Mouse (Mus musculus) kidney, postnatal 0 days (tissue): Measurements from ENCODE around the gene Phactr2. TPM values are rescaled to one million over a fixed set of nuclear protein-coding genes. Genes with fewer than 3 reads are reported as not detected.

Experiments used
- ATAC-seq: fragments of 200-750 bp; cut with Nextera tagmentation; replicated peaks from 2 replicates; pipeline ENCODE4 v1.8.0; 2017; ENCODE audit warnings: low read depth, moderate number of reproducible peaks, moderate TSS enrichment, moderate library complexity; ENCODE audit not compliant: low FRiP score
- DNase-seq: peaks from one replicate; pipeline ENCODE4 v3.0.0-alpha.2; 2016; ENCODE audit warnings: low spot score
- H3K27ac ChIP-seq: fragments of 300-500 bp; sonication (generic); 2 replicates; pipeline ENCODE4 v1.5.1; 2014; ENCODE audit warnings: mild to moderate bottlenecking
- H3K27me3 ChIP-seq: fragments of 300-500 bp; sonication (generic); 2 replicates; pipeline ENCODE4 v1.6.1; 2014; ENCODE audit warnings: low read length, mixed read lengths; ENCODE audit not compliant: insufficient read depth
- H3K36me3 ChIP-seq: fragments of 300-500 bp; sonication (generic); 2 replicates; pipeline ENCODE4 v1.6.1; 2014; ENCODE audit warnings: low read length, mixed read lengths; ENCODE audit not compliant: insufficient read depth
- H3K4me1 ChIP-seq: fragments of 300-500 bp; sonication (generic); replicated peaks from 2 replicates; pipeline ENCODE4 v1.6.1; 2014; ENCODE audit warnings: antibody characterized with exemption, low read length, mixed read lengths; ENCODE audit not compliant: insufficient read depth
- H3K4me2 ChIP-seq: fragments of 300-500 bp; sonication (generic); 2 replicates; pipeline ENCODE4 v1.6.1; 2014; ENCODE audit warnings: mild to moderate bottlenecking, low read length, moderate library complexity, mixed read lengths
- H3K4me3 ChIP-seq: fragments of 300-500 bp; sonication (generic); replicated peaks from 2 replicates; pipeline ENCODE4 v1.5.1; 2014; ENCODE audit warnings: low read depth, low read length
- H3K9ac ChIP-seq: fragments of 300-500 bp; sonication (generic); 2 replicates; pipeline ENCODE4 v1.6.1; 2014; ENCODE audit warnings: low read depth, low read length
- H3K9me3 ChIP-seq: fragments of 300-500 bp; sonication (generic); replicated peaks from 2 replicates; pipeline ENCODE4 v1.6.1; 2016; ENCODE audit warnings: low read length, inconsistent platforms, mixed read lengths
- CTCF ChIP-seq: IDR thresholded peaks from 2 replicates; pipeline ENCODE4 v1.5.1; 2016; ENCODE audit warnings: antibody characterized with exemption, low read depth, mild to moderate bottlenecking, moderate library complexity
- WGBS: fragments of 180-500 bp; shearing (Covaris S2); extraction: QIAGEN DNeasy Blood & Tissue Kit; methylation state at CpG from one replicate; pipeline ENCODE4 v1.1.7; 2014; 5-methylcytosine and 5-hydroxymethylcytosine counted together
- polyA plus RNA-seq: library from polyadenylated mRNA; unstranded; fragments of >200 nt; fragmentation: Nextera tagmentation; extraction: Ambion mirVana; gene quantifications from 2 replicates; pipeline ENCODE4 v1.2.1, GENCODE M21; 2015

Gene Phactr2
- polyA plus RNA-seq, 1 experiment from 2014 or later = 26.4 TPM

- no peak overlapping the region for H3K4me2 ChIP-seq
- H3K27ac ChIP-seq = no peak overlapping the region
- ATAC-seq = no peak
- H3K36me3 ChIP-seq = no peaks in the 10 kb centered on the region
- H3K4me3 ChIP-seq = no peak overlapping the region
- H3K4me1 ChIP-seq = 0 out of 2 replicates have a peak, but pooled peaks cover 3% of the 10 kb centered on the region
- no peak overlapping the region for H3K9ac ChIP-seq
- H3K27me3 ChIP-seq = no peaks in the 10 kb centered on the region
- no peak for TF ChIP-seq CTCF
- WGBS = 77% methylated on average over 7 of the region's 7 CpGs
- DNase-seq = no peak
- H3K9me3 ChIP-seq = no peaks in the 10 kb centered on the region
These were observed 203.9 kb downstream of the Phactr2 start for GRCm38 (mm10) chr10:13270270-13270669.

- Histone ChIP-seq H3K9me3 (no peaks in the 10 kb centered on the region), H3K9ac (no peak overlapping the region), H3K36me3 (0 out of 2 replicates have a peak, but pooled peaks cover 5% of the 10 kb centered on the region), H3K4me2 (no peak overlapping the region), H3K27me3 (no peaks in the 10 kb centered on the region), H3K4me1 (peaks cover 10% of the 10 kb centered on the region), H3K4me3 (no peak overlapping the region), H3K27ac (no peak overlapping the region)
- TF ChIP-seq CTCF = no peak
- no peak for DNase-seq
- 89% methylated on average over 3 of the region's 3 CpGs for WGBS
- no peak for ATAC-seq
These were observed 215.0 kb downstream of the Phactr2 start for GRCm38 (mm10) chr10:13259251-13259650.

- DNase-seq (peak; percentile 73), ATAC-seq (0 out of 2 replicates have a peak, but pooled peaks have one; percentile 17)
- no peak overlapping the region for H3K4me3 ChIP-seq
- H3K4me2 ChIP-seq = no peak overlapping the region
- no peaks in the 10 kb centered on the region for H3K9me3 ChIP-seq
- H3K27me3 ChIP-seq = no peaks in the 10 kb centered on the region
- TF ChIP-seq CTCF = peak; percentile 40; the same call in 1 of the 2 replicates
- no peak overlapping the region for H3K27ac ChIP-seq
- H3K4me1 ChIP-seq = peaks cover 13% of the 10 kb centered on the region
- WGBS = 53% methylated on average over 7 of the region's 7 CpGs
- H3K9ac ChIP-seq = no peak overlapping the region
- peaks cover 19% of the 10 kb centered on the region; the same call in 1 of the 2 replicates for H3K36me3 ChIP-seq
These were observed 218.0 kb downstream of the Phactr2 start for GRCm38 (mm10) chr10:13256196-13256595.

GRCm38 (mm10) chr10:13250280-13250679 is 223.9 kb downstream of the Phactr2 start:
- Histone ChIP-seq H3K9me3 (no peaks in the 10 kb centered on the region), H3K36me3 (peaks cover 22% of the 10 kb centered on the region), H3K9ac (no peak overlapping the region), H3K4me2 (no peak overlapping the region), H3K4me1 (peaks cover 9% of the 10 kb centered on the region), H3K27me3 (no peaks in the 10 kb centered on the region), H3K4me3 (no peak overlapping the region), H3K27ac (no peak overlapping the region)
- TF ChIP-seq CTCF = no peak
- 46% methylated on average over 2 of the region's 2 CpGs for WGBS
- no peak for ATAC-seq
- DNase-seq = peak; percentile 41

- no peak overlapping the region for H3K4me2 ChIP-seq
- no peak overlapping the region for H3K27ac ChIP-seq
- 92% methylated on average over 8 of the region's 8 CpGs for WGBS
- no peak for TF ChIP-seq CTCF
- ATAC-seq = no peak
- H3K9ac ChIP-seq = no peak overlapping the region
- H3K4me1 ChIP-seq = 0 out of 2 replicates have a peak, but pooled peaks cover 2% of the 10 kb centered on the region
- no peak for DNase-seq
- peaks cover 28% of the 10 kb centered on the region for H3K36me3 ChIP-seq
- H3K27me3 ChIP-seq = no peaks in the 10 kb centered on the region
- no peak overlapping the region for H3K4me3 ChIP-seq
- no peaks in the 10 kb centered on the region for H3K9me3 ChIP-seq
These were observed 225.1 kb downstream of the Phactr2 start for GRCm38 (mm10) chr10:13249126-13249525.

GRCm38 (mm10) chr10:13245714-13246113 is 228.5 kb downstream of the Phactr2 start:
- ATAC-seq (no peak), DNase-seq (no peak)
- Histone ChIP-seq H3K27ac (no peak overlapping the region), H3K36me3 (peaks cover 12% of the 10 kb centered on the region), H3K4me1 (no peaks in the 10 kb centered on the region), H3K9ac (no peak overlapping the region), H3K4me3 (no peak overlapping the region), H3K27me3 (no peaks in the 10 kb centered on the region), H3K4me2 (no peak overlapping the region), H3K9me3 (no peaks in the 10 kb centered on the region)
- TF ChIP-seq CTCF = no peak
- WGBS = 50% methylated on average over 6 of the region's 6 CpGs

- no peak for ATAC-seq
- H3K36me3 ChIP-seq = peaks cover 18% of the 10 kb centered on the region
- no peaks in the 10 kb centered on the region for H3K9me3 ChIP-seq
- 51% methylated on average over 3 of the region's 3 CpGs for WGBS
- H3K4me3 ChIP-seq = no peak overlapping the region
- H3K4me2 ChIP-seq = no peak overlapping the region
- no peak for TF ChIP-seq CTCF
- H3K9ac ChIP-seq = no peak overlapping the region
- no peaks in the 10 kb centered on the region for H3K4me1 ChIP-seq
- H3K27me3 ChIP-seq = no peaks in the 10 kb centered on the region
- no peak for DNase-seq
- H3K27ac ChIP-seq = no peak overlapping the region
These were observed 230.0 kb downstream of the Phactr2 start for GRCm38 (mm10) chr10:13244192-13244591.
